Mouse (Mus musculus) hindbrain, embryonic 15.5 days (tissue): ENCODE results near the gene Gcsh. TPM values are rescaled to one million over a fixed set of nuclear protein-coding genes. Genes with fewer than 3 reads are reported as not detected.

Experiments
- ATAC-seq: fragments of 200-750 bp; cut with Nextera tagmentation; 2 replicates; pipeline ENCODE4 v1.8.0; 2017; ENCODE audit warnings: low read depth, moderate number of reproducible peaks, moderate TSS enrichment; ENCODE audit not compliant: low FRiP score
- H3K27ac ChIP-seq: fragments of 300-500 bp; sonication (generic); replicated peaks from 2 replicates; pipeline ENCODE4 v1.5.1; 2015; ENCODE audit warnings: mild to moderate bottlenecking, inconsistent platforms
- H3K27me3 ChIP-seq: fragments of 300-500 bp; sonication (generic); 2 replicates; pipeline ENCODE4 v1.6.1; 2015; ENCODE audit warnings: control low read depth, inconsistent platforms
- H3K36me3 ChIP-seq: fragments of 300-500 bp; sonication (generic); 2 replicates; pipeline ENCODE4 v1.6.1; 2015; ENCODE audit warnings: control low read depth, inconsistent platforms
- H3K4me1 ChIP-seq: fragments of 300-500 bp; sonication (generic); replicated peaks from 2 replicates; pipeline ENCODE4 v1.6.1; 2015; ENCODE audit warnings: control low read depth, inconsistent platforms
- H3K4me2 ChIP-seq: fragments of 300-500 bp; sonication (generic); 2 replicates; pipeline ENCODE4 v1.6.1; 2015; ENCODE audit warnings: moderate library complexity, mild to moderate bottlenecking, inconsistent platforms
- H3K4me3 ChIP-seq: fragments of 300-500 bp; sonication (generic); 2 replicates; pipeline ENCODE4 v1.5.1; 2015; ENCODE audit warnings: mild to moderate bottlenecking, inconsistent platforms
- H3K9ac ChIP-seq: fragments of 300-500 bp; sonication (generic); 2 replicates; pipeline ENCODE4 v1.6.1; 2015; ENCODE audit warnings: inconsistent platforms
- H3K9me3 ChIP-seq: fragments of 300-500 bp; sonication (generic); 2 replicates; pipeline ENCODE4 v1.6.1; 2016; ENCODE audit warnings: control low read depth, inconsistent platforms
- WGBS: fragments of 180-500 bp; shearing (Covaris S2); methylation state at CpG from one replicate; pipeline ENCODE4 v1.1.7; 2015; 5-methylcytosine and 5-hydroxymethylcytosine counted together
- polyA plus RNA-seq: library from polyadenylated mRNA; unstranded; fragments of >200 nt; fragmentation: Nextera tagmentation; extraction: Ambion mirVana; gene quantifications from 2 replicates; pipeline ENCODE4 v1.2.1, GENCODE M21; 2015

The Gcsh gene
- polyA plus RNA-seq, 1 experiment from 2014 or later: 96.8 TPM

GRCm38 (mm10) chr8:117017006-117017405 lies 23.7 kb upstream of the Gcsh start:
- Histone ChIP-seq H3K4me1 (no peaks in the 10 kb centered on the region), H3K4me3 (no peak overlapping the region), H3K9ac (no peak overlapping the region), H3K36me3 (no peaks in the 10 kb centered on the region), H3K4me2 (no peak overlapping the region), H3K27ac (no peak overlapping the region), H3K27me3 (no peaks in the 10 kb centered on the region), H3K9me3 (no peaks in the 10 kb centered on the region)
- ATAC-seq: no peak
- WGBS: 25% methylated on average over 8 of the region's 8 CpGs

DNA sequence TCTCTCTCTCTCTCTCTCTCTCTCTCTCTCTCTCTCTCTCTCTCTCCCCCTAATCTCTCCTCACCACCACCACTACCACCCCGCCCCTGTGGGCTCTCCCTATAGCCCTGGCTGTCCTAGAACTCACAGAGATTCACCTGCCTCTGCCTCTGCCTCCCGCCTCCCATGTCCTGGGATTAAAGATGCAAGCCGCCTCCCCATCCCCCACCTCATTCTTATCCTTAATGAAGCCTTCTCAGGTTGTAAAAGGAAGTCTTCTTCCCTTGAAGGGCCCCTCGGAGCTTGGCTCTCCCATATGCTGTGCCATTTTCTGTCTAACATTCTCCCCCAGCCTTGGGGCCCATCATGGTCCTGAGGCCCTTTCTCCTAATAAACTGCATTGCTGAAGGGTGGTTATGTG lies 22.3 kb upstream of the Gcsh start:
- WGBS: 84% methylated on average over 4 of the region's 4 CpGs
- no peak for ATAC-seq
- Histone ChIP-seq H3K27ac (no peak overlapping the region), H3K9ac (no peak overlapping the region), H3K9me3 (no peaks in the 10 kb centered on the region), H3K27me3 (no peaks in the 10 kb centered on the region), H3K36me3 (no peaks in the 10 kb centered on the region), H3K4me3 (no peak overlapping the region), H3K4me1 (no peaks in the 10 kb centered on the region), H3K4me2 (no peak overlapping the region)

DNA sequence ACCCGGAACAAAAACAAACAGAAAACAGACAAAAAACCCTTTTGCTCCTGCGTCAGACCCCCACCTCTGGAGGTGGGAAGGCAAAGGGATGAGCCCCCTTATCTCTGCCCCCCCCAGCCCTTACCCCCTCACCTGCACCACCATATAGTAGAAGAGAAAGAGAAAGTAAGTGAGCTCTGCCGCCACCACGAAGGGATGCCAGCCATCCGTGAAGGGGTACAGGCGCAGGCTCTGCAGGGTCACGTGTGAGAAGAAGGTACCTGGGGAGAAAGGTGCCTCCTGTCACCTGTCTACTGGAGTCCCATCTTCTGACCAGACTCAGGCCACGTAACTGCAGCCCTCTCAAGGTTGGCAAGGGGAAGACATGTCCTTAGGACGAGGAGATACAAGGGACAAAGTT lies 18.0 kb upstream of the Gcsh start:
- Histone ChIP-seq H3K36me3 (no peaks in the 10 kb centered on the region), H3K27me3 (no peaks in the 10 kb centered on the region), H3K4me3 (no peak overlapping the region), H3K4me2 (no peak overlapping the region), H3K4me1 (no peaks in the 10 kb centered on the region), H3K27ac (no peak overlapping the region), H3K9ac (no peak overlapping the region), H3K9me3 (no peaks in the 10 kb centered on the region)
- ATAC-seq: no peak
- WGBS: 92% methylated on average over 9 of the region's 9 CpGs

GRCm38 (mm10) chr8:116994016-116994716 lies 829 bp upstream of the Gcsh start:
- no peaks in the 10 kb centered on the region for H3K9me3 ChIP-seq
- 65% methylated on average over 11 of the region's 11 CpGs for WGBS
- ATAC-seq: no peak
- peak overlapping the region; percentile 75 for H3K27ac ChIP-seq
- H3K9ac ChIP-seq: no peak overlapping the region; the same call in 1 of the 2 replicates
- peak overlapping the region; percentile 85 for H3K4me2 ChIP-seq
- H3K27me3 ChIP-seq: no peaks in the 10 kb centered on the region
- H3K4me1 ChIP-seq: peaks cover 22% of the 10 kb centered on the region
- no peaks in the 10 kb centered on the region for H3K36me3 ChIP-seq
- H3K4me3 ChIP-seq: peak overlapping the region; percentile 80

DNA sequence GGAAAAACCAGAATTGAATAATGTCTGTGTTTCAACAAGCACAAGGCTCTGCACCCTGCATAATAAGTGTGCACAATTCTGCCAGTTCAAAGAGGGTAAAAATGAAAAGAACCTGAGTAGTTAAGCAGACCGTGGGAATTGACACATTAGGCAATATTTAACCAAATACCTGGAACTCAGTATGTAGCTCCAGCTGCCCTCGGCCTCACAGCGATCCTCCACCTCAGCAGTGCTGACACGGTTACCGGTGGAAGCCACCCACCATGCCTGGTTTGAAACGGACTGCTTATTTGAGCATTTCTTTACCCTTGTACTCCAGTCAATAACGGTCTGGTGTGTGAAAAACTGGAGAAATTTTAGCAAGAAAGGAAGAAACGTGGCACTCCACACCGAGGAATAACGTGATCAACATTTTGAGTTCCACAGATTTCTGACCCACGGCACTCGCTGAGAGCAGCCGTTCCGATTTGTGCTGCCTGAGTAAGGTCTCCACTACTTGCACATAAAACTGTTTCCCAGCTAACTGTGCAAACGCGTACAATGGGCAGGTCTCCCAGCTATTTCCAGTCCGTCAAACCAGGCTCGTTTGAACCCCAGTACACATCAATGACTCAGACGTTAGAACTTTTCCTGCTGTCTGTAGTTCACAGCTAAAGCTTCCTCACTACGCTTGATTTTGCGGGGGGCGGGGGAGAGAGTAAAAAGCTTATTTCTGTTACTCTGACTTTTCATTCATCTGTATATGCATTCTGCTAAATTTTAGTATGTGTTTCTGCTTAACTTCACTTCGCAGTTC lies 963 bp downstream of the Gcsh start:
- H3K27ac ChIP-seq: no peak overlapping the region
- H3K9me3 ChIP-seq: no peaks in the 10 kb centered on the region
- peak overlapping the region; percentile 58 for H3K9ac ChIP-seq
- H3K4me3 ChIP-seq: peak overlapping the region; percentile 80
- no peaks in the 10 kb centered on the region for H3K27me3 ChIP-seq
- peaks cover 22% of the 10 kb centered on the region for H3K4me1 ChIP-seq
- WGBS: 10% methylated on average over 23 of the region's 23 CpGs
- H3K36me3 ChIP-seq: no peaks in the 10 kb centered on the region
- peak overlapping the region; percentile 85 for H3K4me2 ChIP-seq
- no peak for ATAC-seq

- no peaks in the 10 kb centered on the region; the same call in 1 of the 2 replicates for H3K36me3 ChIP-seq
- no peak overlapping the region for H3K4me3 ChIP-seq
- no peak for ATAC-seq
- 97% methylated on average over 8 of the region's 8 CpGs for WGBS
- H3K4me1 ChIP-seq: peaks cover 22% of the 10 kb centered on the region
- H3K27ac ChIP-seq: no peak overlapping the region
- H3K9me3 ChIP-seq: no peaks in the 10 kb centered on the region
- no peak overlapping the region for H3K4me2 ChIP-seq
- no peaks in the 10 kb centered on the region for H3K27me3 ChIP-seq
- H3K9ac ChIP-seq: no peak overlapping the region
These were observed 2.1 kb downstream of the Gcsh start for GRCm38 (mm10) chr8:116991241-116991640.

DNA sequence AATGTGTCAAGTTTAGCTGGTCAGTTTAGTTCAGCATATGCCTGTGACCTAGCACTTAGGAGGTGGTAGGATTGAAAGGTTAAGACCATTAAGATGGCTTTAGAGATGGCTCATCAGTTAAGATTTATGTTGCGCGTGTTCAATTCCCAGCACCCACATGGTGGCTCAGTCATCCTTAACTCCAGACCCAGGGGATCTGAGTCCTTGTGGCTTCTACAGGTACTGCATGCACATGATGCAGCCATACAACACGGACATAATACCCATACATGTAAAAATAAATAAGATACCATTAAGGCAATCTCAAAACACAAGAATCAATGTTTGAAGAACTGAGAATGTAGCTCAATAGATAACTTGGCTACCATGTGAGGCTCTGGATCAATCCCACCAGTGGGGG lies 3.5 kb downstream of the Gcsh start:
- H3K4me2 ChIP-seq: no peak overlapping the region
- H3K4me3 ChIP-seq: no peak overlapping the region
- H3K27me3 ChIP-seq: no peaks in the 10 kb centered on the region
- no peaks in the 10 kb centered on the region; the same call in none of the 2 replicates for H3K36me3 ChIP-seq
- 94% methylated on average over 3 of the region's 3 CpGs for WGBS
- H3K27ac ChIP-seq: no peak overlapping the region
- H3K9ac ChIP-seq: no peak overlapping the region
- ATAC-seq: no peak
- peaks cover 22% of the 10 kb centered on the region for H3K4me1 ChIP-seq
- H3K9me3 ChIP-seq: no peaks in the 10 kb centered on the region

DNA sequence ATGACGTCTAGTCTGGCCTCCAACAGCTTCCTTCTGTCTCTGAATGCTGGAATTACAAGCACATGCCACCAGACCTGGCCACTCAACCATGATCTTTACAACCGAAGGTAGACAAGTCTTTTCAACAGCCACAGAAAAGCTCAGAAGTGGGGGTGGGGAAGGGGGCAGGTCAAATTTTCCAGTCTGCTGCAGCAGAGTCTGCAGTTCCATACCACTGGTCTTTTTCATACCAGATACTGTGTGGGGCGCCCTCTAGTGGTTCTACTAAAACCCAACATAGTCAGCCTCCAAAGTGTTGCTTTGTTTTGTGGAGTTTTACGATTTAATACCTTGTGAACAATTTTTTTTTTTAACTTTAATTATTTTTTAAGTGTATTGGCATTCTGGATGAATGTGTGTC lies 13.2 kb downstream of the Gcsh start:
- Histone ChIP-seq H3K4me3 (no peak overlapping the region), H3K36me3 (peaks cover 7% of the 10 kb centered on the region; the same call in 1 of the 2 replicates), H3K9ac (no peak overlapping the region), H3K27me3 (no peaks in the 10 kb centered on the region), H3K9me3 (no peaks in the 10 kb centered on the region), H3K27ac (no peak overlapping the region), H3K4me1 (peaks cover 12% of the 10 kb centered on the region), H3K4me2 (no peak overlapping the region)
- WGBS: 20% methylated on average over 4 of the region's 4 CpGs
- ATAC-seq: no peak

GRCm38 (mm10) chr8:116978631-116979256 lies 14.6 kb downstream of the Gcsh start, which contains the start of gene 1700030J22Rik:
Gene 1700030J22Rik, minus strand, starts transcription at chr8:116978959.
- Histone ChIP-seq H3K4me1 (peaks cover 12% of the 10 kb centered on the region), H3K36me3 (peaks cover 7% of the 10 kb centered on the region; the same call in 1 of the 2 replicates), H3K4me3 (peak within 1 kb of the TSS; percentile 74), H3K27ac (peak within 1 kb of the TSS; percentile 75), H3K9ac (peak within 1 kb of the TSS; percentile 41), H3K9me3 (no peaks in the 10 kb centered on the region), H3K27me3 (no peaks in the 10 kb centered on the region), H3K4me2 (peak within 1 kb of the TSS; percentile 89)
- WGBS: under 1% methylated on average over 46 of the region's 46 CpGs
- ATAC-seq: peak; percentile 99

GRCm38 (mm10) chr8:116978052-116978451 lies 15.3 kb downstream of the Gcsh start:
- Histone ChIP-seq H3K36me3 (peaks cover 7% of the 10 kb centered on the region; the same call in 1 of the 2 replicates), H3K27me3 (no peaks in the 10 kb centered on the region), H3K4me3 (peak overlapping the region; percentile 74), H3K4me2 (peak overlapping the region; percentile 89), H3K27ac (peak overlapping the region; percentile 75; the same call in 1 of the 2 replicates), H3K9ac (peak overlapping the region; percentile 41), H3K9me3 (no peaks in the 10 kb centered on the region), H3K4me1 (peaks cover 12% of the 10 kb centered on the region)
- ATAC-seq: no peak
- 33% methylated on average over 8 of the region's 8 CpGs for WGBS

- WGBS: 66% methylated on average over 5 of the region's 5 CpGs
- no peaks in the 10 kb centered on the region for H3K27me3 ChIP-seq
- no peak overlapping the region for H3K4me3 ChIP-seq
- no peak overlapping the region for H3K27ac ChIP-seq
- no peaks in the 10 kb centered on the region for H3K9me3 ChIP-seq
- ATAC-seq: no peak
- no peaks in the 10 kb centered on the region for H3K36me3 ChIP-seq
- no peak overlapping the region for H3K9ac ChIP-seq
- peaks cover 12% of the 10 kb centered on the region for H3K4me1 ChIP-seq
- H3K4me2 ChIP-seq: no peak overlapping the region
These were observed 17.7 kb downstream of the Gcsh start for GRCm38 (mm10) chr8:116975606-116976005.

- Histone ChIP-seq H3K4me2 (no peak overlapping the region), H3K9ac (no peak overlapping the region), H3K36me3 (no peaks in the 10 kb centered on the region), H3K4me1 (peaks cover 11% of the 10 kb centered on the region), H3K27ac (no peak overlapping the region), H3K9me3 (no peaks in the 10 kb centered on the region), H3K27me3 (no peaks in the 10 kb centered on the region), H3K4me3 (no peak overlapping the region)
- no peak for ATAC-seq
- 44% methylated on average over 5 of the region's 5 CpGs for WGBS
These were observed 18.3 kb downstream of the Gcsh start for GRCm38 (mm10) chr8:116975066-116975465.
